Mouse (Mus musculus) CH12.LX (cell line): ENCODE results near the gene Nup50.

ENCODE experiments used
- CTCF ChIP-seq, 2 experiments: IDR thresholded peaks in 1 of 2; conservative IDR thresholded peaks in 1 of 2; 2 replicates each; pipeline ENCODE4 v1.5.1; 2011 to 2012; ENCODE audit warnings: low read depth in 2 of 2, low read length in 2 of 2, improper control_type of control experiment in 1 of 2, inconsistent platforms in 1 of 2, mild to moderate bottlenecking in 1 of 2, moderate library complexity in 1 of 2
- EP300 ChIP-seq: IDR thresholded peaks from 2 replicates; pipeline ENCODE4 v1.6.1; 2011; ENCODE audit warnings: low read length, improper control_type of control experiment
- HCFC1 ChIP-seq: IDR thresholded peaks from 2 replicates; pipeline ENCODE4 v1.6.1; 2012; ENCODE audit warnings: low read depth, mild to moderate bottlenecking, inconsistent platforms, low read length, improper control_type of control experiment
- JUND ChIP-seq: conservative IDR thresholded peaks from 2 replicates; pipeline ENCODE4 v1.6.1; 2011; ENCODE audit warnings: low read depth, low read length, improper control_type of control experiment
- MAX ChIP-seq: IDR thresholded peaks from 2 replicates; pipeline ENCODE4 v1.6.1; 2011; ENCODE audit warnings: low read length, improper control_type of control experiment
- MXI1 ChIP-seq: IDR thresholded peaks from 2 replicates; pipeline ENCODE4 v1.6.1; 2011; ENCODE audit warnings: mild to moderate bottlenecking, low read depth, low read length, improper control_type of control experiment
- MYC ChIP-seq: IDR thresholded peaks from 2 replicates; pipeline ENCODE4 v1.6.1; 2011; ENCODE audit warnings: low read depth, mild to moderate bottlenecking, improper control_type of control experiment, low read length
- NRF1 ChIP-seq: IDR thresholded peaks from 2 replicates; pipeline ENCODE4 v1.6.1; 2014; ENCODE audit warnings: low read depth, mild to moderate bottlenecking, inconsistent platforms, low read length, improper control_type of control experiment, moderate library complexity
- POLR2A ChIP-seq: IDR thresholded peaks from 2 replicates; pipeline ENCODE4 v1.6.1; 2011; ENCODE audit warnings: low read depth, mild to moderate bottlenecking, improper control_type of control experiment, low read length
- TCF12 ChIP-seq: IDR thresholded peaks from 2 replicates; pipeline ENCODE4 v1.6.1; 2014; ENCODE audit warnings: low read depth, mild to moderate bottlenecking, inconsistent platforms, low read length, improper control_type of control experiment
- ZC3H11A ChIP-seq: IDR thresholded peaks from 2 replicates; pipeline ENCODE4 v1.6.1; 2012; ENCODE audit warnings: low read depth, mild to moderate bottlenecking, inconsistent platforms, low read length, improper control_type of control experiment
- ZNF384 ChIP-seq: IDR thresholded peaks from 2 replicates; pipeline ENCODE4 v1.6.1; 2012; ENCODE audit warnings: low read depth, low read length, improper control_type of control experiment, inconsistent platforms

GRCm38 (mm10) chr15:84934901-84935300 is 11.7 kb downstream of the Nup50 start:
- no peak for TF ChIP-seq ZNF384
- no peak for TF ChIP-seq MAX
- no peak for TF ChIP-seq HCFC1
- no peak for TF ChIP-seq POLR2A
- TF ChIP-seq MYC = no peak
- TF ChIP-seq EP300 = no peak
- TF ChIP-seq ZC3H11A = no peak
- no peak for TF ChIP-seq NRF1
- no peak for TF ChIP-seq CTCF (conservative IDR thresholded peaks at IDR 0.05 in 1 of 2, IDR thresholded peaks at IDR 0.05 in 1 of 2; ENCODE audit: low read depth in 2 of 2, low read length in 2 of 2)
- TF ChIP-seq TCF12 = no peak
- no peak for TF ChIP-seq MXI1
- no peak for TF ChIP-seq JUND
